Mouse (Mus musculus) MEL (cell line): ENCODE results near the gene Zbtb8os. TPM values are rescaled to one million over a fixed set of nuclear protein-coding genes. Genes with fewer than 3 reads are reported as not detected.

ENCODE experiments used
- DNase-seq: peaks from one replicate; pipeline ENCODE4 v3.0.0; 2011; ENCODE audit warnings: low read depth, low spot score
- H3K27ac ChIP-seq: 2 replicates; pipeline ENCODE4 v1.5.1; 2012; ENCODE audit warnings: low read depth, mild to moderate bottlenecking, control low read depth, low read length, moderate library complexity; ENCODE audit not compliant: control insufficient read depth
- H3K27me3 ChIP-seq, 2 experiments: fragments of 150-350 bp in 1 of 2; sonication (generic) in 1 of 2; 2 replicates each; pipeline ENCODE4 v1.6.1; 2012; ENCODE audit warnings: low read length in 2 of 2, mild to moderate bottlenecking in 2 of 2, improper control_type of control experiment in 1 of 2, moderate library complexity in 1 of 2; ENCODE audit not compliant: insufficient read depth in 2 of 2, control insufficient read depth in 1 of 2
- H3K36me3 ChIP-seq, 2 experiments: 2 replicates each; pipeline ENCODE4 v1.6.1; 2012 to 2014; ENCODE audit warnings: low read length in 2 of 2, improper control_type of control experiment in 1 of 2, inconsistent platforms in 1 of 2, mild to moderate bottlenecking in 1 of 2; ENCODE audit not compliant: insufficient read depth in 2 of 2, control insufficient read depth in 1 of 2
- H3K4me1 ChIP-seq, 2 experiments: fragments of 150-350 bp in 1 of 2; sonication (generic) in 1 of 2; 2 replicates each; pipeline ENCODE4 v1.6.1; 2012; ENCODE audit warnings: low read length in 2 of 2, improper control_type of control experiment in 1 of 2, mild to moderate bottlenecking in 1 of 2; ENCODE audit not compliant: insufficient read depth in 2 of 2, control insufficient read depth in 1 of 2
- H3K4me3 ChIP-seq, 2 experiments: fragments of 150-350 bp in 1 of 2; sonication (generic) in 1 of 2; 2 replicates each; pipeline ENCODE4 v1.5.1; 2012; ENCODE audit warnings: low read depth in 2 of 2, low read length in 2 of 2, mild to moderate bottlenecking in 2 of 2, moderate library complexity in 2 of 2, control low read depth in 1 of 2, improper control_type of control experiment in 1 of 2; ENCODE audit not compliant: control insufficient read depth in 1 of 2, insufficient read depth in 1 of 2
- H3K79me2 ChIP-seq: 2 replicates; pipeline ENCODE4 v1.6.1; 2012; ENCODE audit warnings: mild to moderate bottlenecking, low read length, moderate library complexity; ENCODE audit not compliant: control insufficient read depth, poor library complexity, insufficient read depth
- H3K9ac ChIP-seq: 2 replicates; pipeline ENCODE4 v1.6.1; 2012; ENCODE audit warnings: low read depth, mild to moderate bottlenecking, control low read depth, low read length, moderate library complexity; ENCODE audit not compliant: control insufficient read depth, poor library complexity, severe bottlenecking
- H3K9me3 ChIP-seq: fragments of 150-350 bp; sonication (generic); replicated peaks from 2 replicates; pipeline ENCODE4 v1.6.1; 2012; ENCODE audit warnings: mild to moderate bottlenecking, low read length, improper control_type of control experiment, moderate library complexity; ENCODE audit not compliant: insufficient read depth
- BHLHE40 ChIP-seq: IDR thresholded peaks from 2 replicates; pipeline ENCODE4 v1.6.1; 2012; ENCODE audit warnings: low read depth, mild to moderate bottlenecking, inconsistent platforms, low read length, improper control_type of control experiment, borderline replicate concordance
- CHD1 ChIP-seq: IDR thresholded peaks from 2 replicates; pipeline ENCODE4 v1.6.1; 2012; ENCODE audit warnings: low read depth, mild to moderate bottlenecking, inconsistent platforms, low read length, improper control_type of control experiment
- CHD2 ChIP-seq: IDR thresholded peaks from 2 replicates; pipeline ENCODE4 v1.6.1; 2011; ENCODE audit warnings: low read length, improper control_type of control experiment
- E2F4 ChIP-seq: IDR thresholded peaks from 2 replicates; pipeline ENCODE4 v1.6.1; 2011; ENCODE audit warnings: low read depth, low read length, improper control_type of control experiment, borderline replicate concordance
- EP300 ChIP-seq, 2 experiments: IDR thresholded peaks; 2 replicates each; pipeline ENCODE4 v1.6.1; 2011; ENCODE audit warnings: improper control_type of control experiment in 2 of 2, low read length in 2 of 2, low read depth in 1 of 2, mild to moderate bottlenecking in 1 of 2
- ETS1 ChIP-seq: IDR thresholded peaks from 2 replicates; pipeline ENCODE4 v1.6.1; 2012; ENCODE audit warnings: low read depth, mild to moderate bottlenecking, inconsistent platforms, low read length, improper control_type of control experiment, moderate library complexity
- GABPA ChIP-seq: IDR thresholded peaks from 2 replicates; pipeline ENCODE4 v1.6.1; 2012; ENCODE audit warnings: low read depth, mild to moderate bottlenecking, inconsistent platforms, low read length, improper control_type of control experiment, moderate library complexity
- GATA1 ChIP-seq: IDR thresholded peaks from 2 replicates; pipeline ENCODE4 v1.6.1; 2011; ENCODE audit warnings: low read depth, low read length, improper control_type of control experiment
- HCFC1 ChIP-seq: IDR thresholded peaks from 2 replicates; pipeline ENCODE4 v1.6.1; 2012; ENCODE audit warnings: low read depth, mild to moderate bottlenecking, inconsistent platforms, low read length, improper control_type of control experiment, moderate library complexity
- MAFK ChIP-seq: IDR thresholded peaks from 2 replicates; pipeline ENCODE4 v1.6.1; 2011; ENCODE audit warnings: low read depth, mild to moderate bottlenecking, low read length, improper control_type of control experiment, borderline replicate concordance
- MEF2A ChIP-seq: IDR thresholded peaks from 2 replicates; pipeline ENCODE4 v1.6.1; 2014; ENCODE audit warnings: low read depth, mild to moderate bottlenecking, inconsistent platforms, low read length, improper control_type of control experiment; ENCODE audit not compliant: poor library complexity, insufficient replicate concordance, severe bottlenecking; ENCODE audit errors: extremely low read depth
- MXI1 ChIP-seq: IDR thresholded peaks from 2 replicates; pipeline ENCODE4 v1.6.1; 2011; ENCODE audit warnings: mild to moderate bottlenecking, low read depth, low read length, improper control_type of control experiment
- MYB ChIP-seq: IDR thresholded peaks from 2 replicates; pipeline ENCODE4 v1.6.1; 2011; ENCODE audit warnings: mild to moderate bottlenecking, low read depth, low read length, improper control_type of control experiment
- MYC ChIP-seq: IDR thresholded peaks from 2 replicates; pipeline ENCODE4 v1.6.1; 2011; ENCODE audit warnings: low read depth, mild to moderate bottlenecking, low read length, improper control_type of control experiment, moderate library complexity
- NELFE ChIP-seq: IDR thresholded peaks from 2 replicates; pipeline ENCODE4 v1.6.1; 2011; ENCODE audit warnings: low read depth, low read length, improper control_type of control experiment
- POLR2AphosphoS2 ChIP-seq: IDR thresholded peaks from 2 replicates; pipeline ENCODE4 v1.6.1; 2011; ENCODE audit warnings: low read length, improper control_type of control experiment
- RCOR1 ChIP-seq: IDR thresholded peaks from 2 replicates; pipeline ENCODE4 v1.6.1; 2012; ENCODE audit warnings: low read depth, mild to moderate bottlenecking, inconsistent platforms, low read length, improper control_type of control experiment
- TAL1 ChIP-seq: IDR thresholded peaks from 2 replicates; pipeline ENCODE4 v1.6.1; 2012; ENCODE audit warnings: mild to moderate bottlenecking, inconsistent platforms, low read length, moderate library complexity, mixed read lengths
- USF1 ChIP-seq: IDR thresholded peaks from 2 replicates; pipeline ENCODE4 v1.6.1; 2014; ENCODE audit warnings: low read depth, mild to moderate bottlenecking, inconsistent platforms, low read length, improper control_type of control experiment, moderate library complexity
- ZC3H11A ChIP-seq: IDR thresholded peaks from 2 replicates; pipeline ENCODE4 v1.6.1; 2012; ENCODE audit warnings: low read depth, mild to moderate bottlenecking, inconsistent platforms, low read length, improper control_type of control experiment
- polyA plus RNA-seq, 2 experiments: library from polyadenylated mRNA; stranded (reverse) in 1 of 2; unstranded in 1 of 2; fragments of >175 nt in 1 of 2; fragments of >200 nt in 1 of 2; gene quantifications; 2 replicates each; pipeline versions ENCODE4 v1.2.1 to v1.2.4; 2012; ENCODE audit warnings: low replicate concordance in 2 of 2, low read depth in 1 of 2; ENCODE audit not compliant: insufficient read length in 2 of 2, insufficient read depth in 1 of 2, missing spikeins in 1 of 2
- total RNA-seq: library from RNA; depleted of rRNA; stranded (reverse); fragments of 300-350 nt; gene quantifications from 2 replicates; pipeline ENCODE4 v1.2.3, GENCODE M21; 2012

Zbtb8os gene
- total and polyA plus RNA-seq, 3 experiments = 16.7 to 22.6 TPM; not detected in 1

DNA sequence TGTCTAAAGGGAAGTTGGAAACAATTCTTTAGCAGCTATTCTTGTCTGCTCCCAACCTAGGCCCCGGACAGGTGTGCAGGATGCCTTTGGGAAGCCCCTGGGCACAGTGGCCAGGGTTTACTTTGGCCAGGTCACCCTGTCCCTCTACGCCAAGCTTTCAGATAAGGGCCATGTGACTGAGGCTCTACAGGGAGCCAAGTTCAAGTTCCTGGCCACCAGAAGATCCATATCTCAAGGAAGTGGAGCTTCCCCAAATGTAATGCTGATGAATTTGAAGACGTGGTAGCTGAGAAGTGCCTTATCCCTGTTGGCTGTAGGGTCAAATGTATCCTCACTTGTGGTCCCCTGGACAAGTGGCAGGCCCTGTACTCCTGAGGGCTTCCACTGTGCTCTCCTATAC, 44.3 kb downstream of the Zbtb8os start (continued):
- TF ChIP-seq GATA1 (peak; percentile 82), TAL1 (no peak), POLR2AphosphoS2 (no peak), RCOR1 (no peak), NELFE (no peak), BHLHE40 (no peak), E2F4 (no peak), MAFK (no peak), CHD2 (no peak), CHD1 (no peak), USF1 (peak; percentile 90), MEF2A (no peak), MYB (no peak), ZC3H11A (no peak), ETS1 (peak; percentile 43; the same call in 1 of the 2 replicates), MXI1 (peak; percentile 47)

DNA sequence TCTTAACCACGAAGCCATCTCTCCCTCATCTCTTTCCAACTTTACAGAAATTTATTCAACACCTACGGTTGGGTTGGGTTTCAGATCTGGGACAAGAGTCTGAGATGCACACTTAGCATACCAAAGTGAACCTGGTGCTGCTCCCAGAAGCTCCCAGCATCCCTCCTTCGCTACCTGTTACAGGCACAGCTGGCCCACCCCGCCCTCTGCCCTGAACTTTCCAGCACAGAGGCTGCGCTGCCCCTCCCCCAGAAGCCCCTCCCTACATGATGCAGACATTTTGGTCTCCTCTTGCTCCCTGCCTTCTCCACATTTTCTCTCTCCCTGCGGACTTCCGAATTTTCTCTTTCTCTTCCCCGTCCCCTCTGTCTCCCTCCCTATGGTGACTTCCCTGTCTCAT, 45.7 kb downstream of the Zbtb8os start:
- Histone ChIP-seq H3K4me3 (no peak overlapping the region), H3K36me3 (peaks cover 0 to 5% of the 10 kb centered on the region in 2 experiments; a peak in 2 of 4 replicates), H3K9me3 (no peaks in the 10 kb centered on the region), H3K4me1 (peaks cover 2 to 17% of the 10 kb centered on the region in 2 experiments; a peak in 3 of 4 replicates), H3K27me3 (peaks cover 0 to 3% of the 10 kb centered on the region in 2 experiments; a peak in 2 of 4 replicates), H3K9ac (no peak overlapping the region), H3K79me2 (no peaks in the 10 kb centered on the region; the same call in 1 of the 2 replicates), H3K27ac (no peak overlapping the region)
- TF ChIP-seq E2F4 (no peak), NELFE (no peak), MYC (no peak), HCFC1 (no peak), EP300 (IDR thresholded peaks at IDR 0.05; ENCODE audit: low read depth in 1 of 2, low read length in 2 of 2) (no peak), GABPA (no peak)
- no peak for DNase-seq
